Mouse (Mus musculus) heart, embryonic 12.5 days (tissue): ENCODE measurements around the gene Ephb2. TPM values are rescaled to one million over a fixed set of nuclear protein-coding genes. Genes with fewer than 3 reads are reported as not detected.

Experiments
- ATAC-seq: fragments of 200-750 bp; cut with Nextera tagmentation; 2 replicates; pipeline ENCODE4 v1.8.0; 2017; ENCODE audit warnings: moderate TSS enrichment, moderate library complexity; ENCODE audit not compliant: insufficient number of reproducible peaks, low FRiP score
- H3K27ac ChIP-seq: fragments of 300-500 bp; sonication (generic); 2 replicates; pipeline ENCODE4 v1.5.1; 2016; ENCODE audit warnings: mild to moderate bottlenecking, moderate library complexity; ENCODE audit not compliant: poor library complexity, severe bottlenecking
- H3K27me3 ChIP-seq: fragments of 300-500 bp; sonication (generic); replicated peaks from 2 replicates; pipeline ENCODE4 v1.6.1; 2016; ENCODE audit warnings: mild to moderate bottlenecking, moderate library complexity
- H3K36me3 ChIP-seq: fragments of 300-500 bp; sonication (generic); 2 replicates; pipeline ENCODE4 v1.6.1; 2016; ENCODE audit warnings: mild to moderate bottlenecking, moderate library complexity
- H3K4me1 ChIP-seq: fragments of 300-500 bp; sonication (generic); replicated peaks from 2 replicates; pipeline ENCODE4 v1.6.1; 2016; ENCODE audit warnings: mild to moderate bottlenecking
- H3K4me2 ChIP-seq: fragments of 300-500 bp; sonication (generic); 2 replicates; pipeline ENCODE4 v1.6.1; 2016; ENCODE audit warnings: mild to moderate bottlenecking, moderate library complexity
- H3K4me3 ChIP-seq: fragments of 300-500 bp; sonication (generic); 2 replicates; pipeline ENCODE4 v1.5.1; 2016; ENCODE audit warnings: mild to moderate bottlenecking
- H3K9ac ChIP-seq: fragments of 300-500 bp; sonication (generic); 2 replicates; pipeline ENCODE4 v1.6.1; 2016; ENCODE audit warnings: mild to moderate bottlenecking, moderate library complexity
- H3K9me3 ChIP-seq: fragments of 300-500 bp; sonication (generic); replicated peaks from 2 replicates; pipeline ENCODE4 v1.6.1; 2016; ENCODE audit warnings: mild to moderate bottlenecking, moderate library complexity
- WGBS: fragments of 180-500 bp; shearing (Covaris S2); methylation state at CpG from one replicate; pipeline ENCODE4 v1.1.7; 2016; 5-methylcytosine and 5-hydroxymethylcytosine counted together
- polyA plus RNA-seq: library from polyadenylated mRNA; unstranded; fragments of >200 nt; fragmentation: Nextera tagmentation; extraction: Ambion mirVana; gene quantifications from 2 replicates; pipeline ENCODE4 v1.2.1, GENCODE M21; 2016

Gene Ephb2
- polyA plus RNA-seq, 1 experiment from 2014 or later: 1.5 TPM

GRCm38 (mm10) chr4:136631237-136631994, 204.4 kb downstream of the Ephb2 start:
- no peaks in the 10 kb centered on the region for H3K9me3 ChIP-seq
- H3K4me1 ChIP-seq: peaks cover 11% of the 10 kb centered on the region
- no peak overlapping the region for H3K4me2 ChIP-seq
- H3K27ac ChIP-seq: no peak overlapping the region
- H3K9ac ChIP-seq: no peak overlapping the region
- H3K4me3 ChIP-seq: no peak overlapping the region
- peaks cover 11% of the 10 kb centered on the region for H3K27me3 ChIP-seq
- WGBS: 78% methylated on average over 11 of the region's 11 CpGs
- H3K36me3 ChIP-seq: no peaks in the 10 kb centered on the region
- 0 out of 2 replicates have a peak, but pooled peaks have one; percentile 43 for ATAC-seq

DNA sequence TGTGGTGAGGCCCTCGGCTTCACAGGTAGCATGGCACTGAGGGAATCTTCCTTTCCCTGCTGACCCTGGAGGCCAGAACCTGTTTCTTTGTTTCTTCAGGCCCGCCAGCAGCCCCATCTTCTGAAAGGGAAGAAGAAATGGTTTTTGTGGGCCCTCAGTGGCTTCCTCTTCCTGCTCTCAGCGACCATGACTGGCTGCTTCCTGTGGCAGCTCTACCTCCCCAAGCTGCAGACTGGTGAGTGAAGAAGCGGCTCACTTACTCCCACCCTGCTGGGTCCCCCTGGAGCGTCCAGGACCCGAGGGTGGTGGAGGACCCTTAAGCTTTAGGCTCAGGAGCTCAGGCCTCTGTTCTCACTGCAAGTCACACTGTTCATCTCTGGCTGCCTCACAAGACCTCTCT, 209.2 kb downstream of the Ephb2 start:
- H3K9me3 ChIP-seq: no peaks in the 10 kb centered on the region
- H3K4me1 ChIP-seq: peaks cover 9% of the 10 kb centered on the region
- H3K27ac ChIP-seq: no peak overlapping the region
- no peak for ATAC-seq
- no peak overlapping the region for H3K4me2 ChIP-seq
- H3K4me3 ChIP-seq: no peak overlapping the region
- H3K36me3 ChIP-seq: no peaks in the 10 kb centered on the region
- peaks cover 17% of the 10 kb centered on the region; the same call in 1 of the 2 replicates for H3K27me3 ChIP-seq
- no peak overlapping the region for H3K9ac ChIP-seq
- 72% methylated on average over 6 of the region's 6 CpGs for WGBS

- Histone ChIP-seq H3K36me3 (no peaks in the 10 kb centered on the region), H3K4me1 (no peaks in the 10 kb centered on the region; the same call in 1 of the 2 replicates), H3K9me3 (no peaks in the 10 kb centered on the region), H3K27me3 (peaks cover 17% of the 10 kb centered on the region; the same call in 1 of the 2 replicates), H3K27ac (no peak within 1 kb of the TSS), H3K4me2 (no peak within 1 kb of the TSS), H3K4me3 (no peak within 1 kb of the TSS), H3K9ac (no peak within 1 kb of the TSS)
- 38% methylated on average over 6 of the region's 6 CpGs for WGBS
- ATAC-seq: no peak
These were observed 213.4 kb downstream of the Ephb2 start, which contains the start of gene Lactbl1 for GRCm38 (mm10) chr4:136622388-136622787. Gene Lactbl1, plus strand, starts transcription at chr4:136622621.

GRCm38 (mm10) chr4:136621956-136622355, 213.8 kb downstream of the Ephb2 start:
- H3K36me3 ChIP-seq: no peaks in the 10 kb centered on the region
- H3K4me3 ChIP-seq: no peak overlapping the region
- ATAC-seq: no peak
- 53% methylated on average over 5 of the region's 5 CpGs for WGBS
- no peak overlapping the region for H3K9ac ChIP-seq
- peaks cover 17% of the 10 kb centered on the region; the same call in 1 of the 2 replicates for H3K27me3 ChIP-seq
- H3K4me2 ChIP-seq: no peak overlapping the region
- no peak overlapping the region for H3K27ac ChIP-seq
- no peaks in the 10 kb centered on the region for H3K9me3 ChIP-seq
- no peaks in the 10 kb centered on the region; the same call in 1 of the 2 replicates for H3K4me1 ChIP-seq

DNA sequence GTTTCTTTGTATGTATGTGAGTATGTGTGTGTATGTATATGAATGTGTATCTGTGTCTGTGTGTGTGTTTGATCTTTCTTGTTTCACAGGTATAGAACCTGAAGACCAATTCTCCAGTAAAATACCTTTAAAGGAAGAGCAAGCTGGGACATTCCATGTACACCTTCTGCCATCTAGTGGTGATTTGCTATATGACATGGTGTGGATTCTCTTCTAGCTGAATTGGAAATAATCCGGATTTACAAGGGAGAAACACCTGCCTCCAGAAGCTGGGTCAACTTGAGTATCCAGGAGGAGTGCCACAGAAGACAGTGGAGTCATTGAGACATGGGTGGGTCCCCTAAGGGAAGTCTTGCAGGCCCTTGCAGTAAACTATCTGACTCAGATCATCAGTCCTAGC, 214.5 kb downstream of the Ephb2 start:
- Histone ChIP-seq H3K4me1 (no peaks in the 10 kb centered on the region; the same call in 1 of the 2 replicates), H3K36me3 (no peaks in the 10 kb centered on the region), H3K27me3 (peaks cover 17% of the 10 kb centered on the region; the same call in 1 of the 2 replicates), H3K9ac (no peak overlapping the region), H3K4me3 (no peak overlapping the region), H3K27ac (no peak overlapping the region), H3K4me2 (no peak overlapping the region), H3K9me3 (no peaks in the 10 kb centered on the region)
- ATAC-seq: no peak
- 0% methylated on average over 1 of the region's 1 CpGs for WGBS

DNA sequence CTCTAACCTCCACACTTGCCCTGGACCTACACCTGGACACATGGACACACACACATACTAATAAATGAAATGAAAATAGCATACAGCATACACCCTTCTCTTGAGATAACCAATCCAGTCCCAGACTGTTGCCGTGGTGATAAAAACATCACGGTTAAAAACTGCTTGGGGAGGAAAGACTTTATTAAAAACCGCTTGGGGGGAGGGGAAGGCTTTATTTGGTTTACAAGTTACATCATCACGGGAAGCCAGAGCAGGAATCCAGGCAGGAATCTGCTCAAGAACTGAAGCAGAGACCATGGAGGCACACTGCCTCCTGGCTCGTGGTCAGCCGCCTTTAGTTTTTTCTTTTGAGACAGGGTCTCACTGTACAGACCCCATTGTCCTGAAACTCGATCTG, 222.1 kb downstream of the Ephb2 start:
- Histone ChIP-seq H3K9ac (no peak overlapping the region), H3K36me3 (no peaks in the 10 kb centered on the region), H3K4me2 (no peak overlapping the region), H3K4me1 (no peaks in the 10 kb centered on the region; the same call in 1 of the 2 replicates), H3K4me3 (no peak overlapping the region), H3K27me3 (no peaks in the 10 kb centered on the region), H3K27ac (no peak overlapping the region), H3K9me3 (no peaks in the 10 kb centered on the region)
- 65% methylated on average over 7 of the region's 7 CpGs for WGBS
- no peak for ATAC-seq

DNA sequence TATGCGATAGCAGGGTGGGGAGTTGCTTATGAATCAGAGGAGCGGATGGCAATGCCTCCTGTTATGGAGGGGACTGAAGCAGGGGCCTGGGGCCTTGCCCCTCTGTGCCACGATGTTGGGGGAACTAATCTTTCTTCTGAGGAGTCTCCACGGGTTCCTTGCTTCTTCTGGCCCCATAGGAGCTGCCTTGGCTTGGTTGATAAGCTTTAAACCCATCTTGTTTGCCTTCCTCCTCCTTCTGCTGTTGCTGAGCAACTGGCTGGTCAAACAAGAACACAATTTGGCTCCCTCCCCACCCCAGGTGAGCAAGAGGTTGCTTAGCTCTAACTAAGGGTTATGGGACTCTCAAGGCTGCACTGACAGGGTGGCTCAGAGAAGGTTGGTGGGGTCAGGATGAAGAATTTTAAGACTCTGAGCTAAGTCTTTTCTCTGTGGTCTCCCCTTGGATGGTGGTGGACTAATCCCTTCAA, 225.4 kb downstream of the Ephb2 start, which contains the start of gene Tex46:
TSS of gene Tex46 (plus strand) at position 51 of the 470 bp plus-strand sequence.
- no peak within 1 kb of the TSS for H3K27ac ChIP-seq
- H3K27me3 ChIP-seq: no peaks in the 10 kb centered on the region
- H3K4me2 ChIP-seq: no peak within 1 kb of the TSS
- H3K9me3 ChIP-seq: no peaks in the 10 kb centered on the region
- no peaks in the 10 kb centered on the region for H3K36me3 ChIP-seq
- no peak within 1 kb of the TSS for H3K4me3 ChIP-seq
- H3K4me1 ChIP-seq: no peaks in the 10 kb centered on the region
- H3K9ac ChIP-seq: no peak within 1 kb of the TSS
- ATAC-seq: no peak
- WGBS: 52% methylated on average over 4 of the region's 4 CpGs

DNA sequence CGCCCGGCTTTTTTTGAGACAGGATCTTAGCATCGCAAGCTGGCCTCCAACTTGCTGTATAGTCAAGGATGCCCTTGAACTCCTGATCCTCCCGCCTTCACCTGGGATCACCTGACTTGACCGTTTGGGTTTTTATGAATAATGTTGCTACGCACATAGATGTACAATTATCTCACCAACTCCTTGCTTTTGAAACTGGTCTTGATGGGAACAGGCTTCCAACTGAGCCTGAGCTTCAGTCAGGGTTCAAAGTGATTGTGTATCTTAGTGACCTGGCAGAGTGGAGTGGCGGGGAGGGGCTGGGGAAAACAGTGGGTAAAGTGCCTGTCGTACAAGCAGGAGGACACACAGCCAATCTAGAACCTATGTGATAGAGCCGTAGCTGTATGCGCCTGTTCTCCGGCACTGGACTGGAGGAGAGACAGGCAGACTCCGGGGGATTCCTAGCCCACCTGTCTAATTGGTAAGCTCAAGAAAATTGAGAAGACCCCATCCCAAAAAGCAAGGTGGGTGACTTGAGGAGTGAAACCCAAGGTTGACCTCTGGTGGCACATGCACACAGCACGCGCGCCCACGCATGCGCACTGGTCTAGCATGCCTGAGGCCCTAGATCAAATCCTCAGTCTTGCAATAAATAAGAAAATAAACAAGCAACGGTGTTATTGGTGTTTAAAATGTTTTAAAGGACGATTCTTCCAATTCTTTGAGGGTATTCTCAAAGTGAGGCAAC, 229.9 kb downstream of the Ephb2 start:
- H3K27me3 ChIP-seq: no peaks in the 10 kb centered on the region
- no peak overlapping the region for H3K4me2 ChIP-seq
- no peaks in the 10 kb centered on the region for H3K9me3 ChIP-seq
- no peak for ATAC-seq
- H3K36me3 ChIP-seq: no peaks in the 10 kb centered on the region
- 83% methylated on average over 19 of the region's 19 CpGs for whole genome bisulfite sequencing
- no peak overlapping the region for H3K4me3 ChIP-seq
- peaks cover 5% of the 10 kb centered on the region for H3K4me1 ChIP-seq
- no peak overlapping the region for H3K27ac ChIP-seq
- H3K9ac ChIP-seq: no peak overlapping the region

DNA sequence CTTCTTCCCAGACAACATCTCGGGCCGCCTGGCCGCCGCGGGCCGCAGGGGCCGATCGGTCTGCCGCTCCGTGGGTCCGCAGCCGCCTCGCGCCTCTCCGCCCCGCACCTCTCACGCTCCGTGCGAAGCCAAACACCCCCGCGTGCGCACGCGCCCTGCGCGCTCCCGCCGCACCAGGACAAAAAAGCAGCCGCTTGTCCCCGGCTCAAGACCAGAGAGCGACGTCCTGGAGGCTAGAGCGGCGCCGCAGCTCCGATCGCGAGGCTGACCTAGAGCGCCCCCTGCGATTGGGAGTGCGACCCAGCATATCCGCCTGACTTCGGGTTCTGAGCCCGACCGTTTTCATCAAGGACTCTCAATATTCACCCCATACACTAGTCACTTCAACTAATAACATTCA, 233.2 kb downstream of the Ephb2 start, which contains the start of gene Kdm1a:
TSS of gene Kdm1a (minus strand) at position 156 of the 400 bp plus-strand sequence.
- Histone ChIP-seq H3K4me2 (peak within 1 kb of the TSS; percentile 71), H3K4me3 (peak within 1 kb of the TSS; percentile 97), H3K27ac (peak within 1 kb of the TSS; percentile 83), H3K4me1 (peaks cover 19% of the 10 kb centered on the region), H3K36me3 (no peaks in the 10 kb centered on the region), H3K9me3 (no peaks in the 10 kb centered on the region), H3K9ac (peak within 1 kb of the TSS; percentile 100), H3K27me3 (no peaks in the 10 kb centered on the region)
- ATAC-seq: peak; percentile 87
- under 1% methylated on average over 45 of the region's 45 CpGs for WGBS

GRCm38 (mm10) chr4:136602018-136602554, 233.7 kb downstream of the Ephb2 start:
- H3K9ac ChIP-seq: peak overlapping the region; percentile 100
- no peaks in the 10 kb centered on the region for H3K36me3 ChIP-seq
- peaks cover 19% of the 10 kb centered on the region for H3K4me1 ChIP-seq
- H3K4me3 ChIP-seq: peak overlapping the region; percentile 97
- ATAC-seq: peak; percentile 73
- no peaks in the 10 kb centered on the region for H3K9me3 ChIP-seq
- H3K27ac ChIP-seq: peak overlapping the region; percentile 83
- no peaks in the 10 kb centered on the region for H3K27me3 ChIP-seq
- WGBS: under 1% methylated on average over 52 of the region's 68 CpGs
- H3K4me2 ChIP-seq: peak overlapping the region; percentile 71

GRCm38 (mm10) chr4:136601476-136601875, 234.3 kb downstream of the Ephb2 start:
- Histone ChIP-seq H3K9ac (peak overlapping the region; percentile 100), H3K27me3 (no peaks in the 10 kb centered on the region)
- WGBS: 1% methylated on average over 13 of the region's 13 CpGs

More at GRCm38 (mm10) chr4:136601476-136601875, 234.3 kb downstream of the Ephb2 start:
- ATAC-seq: no peak
- Histone ChIP-seq H3K4me1 (peaks cover 19% of the 10 kb centered on the region), H3K4me2 (peak overlapping the region; percentile 71), H3K36me3 (no peaks in the 10 kb centered on the region), H3K9me3 (no peaks in the 10 kb centered on the region), H3K27ac (peak overlapping the region; percentile 83; the same call in 1 of the 2 replicates), H3K4me3 (peak overlapping the region; percentile 97)
